Mouse (Mus musculus) limb, embryonic 11.5 days (tissue): ENCODE measurements around the gene Naaladl2. TPM values are rescaled to one million over a fixed set of nuclear protein-coding genes. Genes with fewer than 3 reads are reported as not detected.

Source experiments
- ATAC-seq: fragments of 200-750 bp; cut with Nextera tagmentation; 2 replicates; pipeline ENCODE4 v1.8.0; 2017; ENCODE audit warnings: low read depth; ENCODE audit not compliant: insufficient number of reproducible peaks, low FRiP score, low TSS enrichment
- DNase-seq: peaks from one replicate; pipeline ENCODE4 v3.0.0-alpha.2; 2015; ENCODE audit warnings: low spot score
- H3K27ac ChIP-seq: fragments of 300-500 bp; sonication (generic); replicated peaks from 2 replicates; pipeline ENCODE4 v1.5.1; 2014; ENCODE audit warnings: low read depth, mild to moderate bottlenecking, low read length
- H3K27me3 ChIP-seq: fragments of 300-500 bp; sonication (generic); 2 replicates; pipeline ENCODE4 v1.6.1; 2014; ENCODE audit warnings: mild to moderate bottlenecking, low read length, mixed read lengths; ENCODE audit not compliant: control insufficient read depth, insufficient read depth
- H3K36me3 ChIP-seq: fragments of 300-500 bp; sonication (generic); 2 replicates; pipeline ENCODE4 v1.6.1; 2014; ENCODE audit warnings: mild to moderate bottlenecking, low read length, moderate library complexity, mixed read lengths; ENCODE audit not compliant: control insufficient read depth, insufficient read depth
- H3K4me1 ChIP-seq: fragments of 300-500 bp; sonication (generic); 2 replicates; pipeline ENCODE4 v1.6.1; 2014; ENCODE audit warnings: low read length, mixed read lengths; ENCODE audit not compliant: control insufficient read depth, insufficient read depth
- H3K4me2 ChIP-seq: fragments of 300-500 bp; sonication (generic); 2 replicates; pipeline ENCODE4 v1.6.1; 2014; ENCODE audit warnings: low read depth, mild to moderate bottlenecking, moderate library complexity; ENCODE audit not compliant: severe bottlenecking
- H3K4me3 ChIP-seq: fragments of 300-500 bp; sonication (generic); 2 replicates; pipeline ENCODE4 v1.5.1; 2014; ENCODE audit warnings: low read depth, low read length
- H3K9ac ChIP-seq: fragments of 300-500 bp; sonication (generic); 2 replicates; pipeline ENCODE4 v1.6.1; 2014; ENCODE audit warnings: mild to moderate bottlenecking, low read length
- H3K9me3 ChIP-seq: fragments of 300-500 bp; sonication (generic); 2 replicates; pipeline ENCODE4 v1.6.1; 2016; ENCODE audit warnings: low read length; ENCODE audit not compliant: control insufficient read depth
- WGBS: fragments of 180-500 bp; shearing (Covaris S2); extraction: QIAGEN DNeasy Blood & Tissue Kit; methylation state at CpG from one replicate; pipeline ENCODE4 v1.1.7; 2014; 5-methylcytosine and 5-hydroxymethylcytosine counted together
- polyA plus RNA-seq: library from polyadenylated mRNA; unstranded; fragments of >200 nt; fragmentation: Nextera tagmentation; extraction: Ambion mirVana; gene quantifications from 2 replicates; pipeline ENCODE4 v1.2.1, GENCODE M21; 2014

Gene Naaladl2
- polyA plus RNA-seq, 1 experiment from 2014 or later = 0.43 TPM

- DNase-seq (no peak), ATAC-seq (no peak)
- no peaks in the 10 kb centered on the region for H3K27me3 ChIP-seq
- H3K4me3 ChIP-seq = no peak overlapping the region
- no peak overlapping the region for H3K9ac ChIP-seq
- no peak overlapping the region for H3K27ac ChIP-seq
- H3K4me2 ChIP-seq = no peak overlapping the region
- WGBS = 89% methylated on average over 4 of the region's 4 CpGs
- H3K36me3 ChIP-seq = no peaks in the 10 kb centered on the region
- no peaks in the 10 kb centered on the region for H3K9me3 ChIP-seq
- H3K4me1 ChIP-seq = no peaks in the 10 kb centered on the region
Observed at GRCm38 (mm10) chr3:24705778-24706423, 438.2 kb downstream of the Naaladl2 start.

- DNase-seq = no peak
- no peaks in the 10 kb centered on the region for H3K4me1 ChIP-seq
- no peak overlapping the region for H3K27ac ChIP-seq
- H3K36me3 ChIP-seq = no peaks in the 10 kb centered on the region
- no peak overlapping the region for H3K9ac ChIP-seq
- 84% methylated on average over 2 of the region's 2 CpGs for WGBS
- no peak overlapping the region for H3K4me2 ChIP-seq
- no peaks in the 10 kb centered on the region for H3K9me3 ChIP-seq
- H3K4me3 ChIP-seq = no peak overlapping the region
- no peak for ATAC-seq
- no peaks in the 10 kb centered on the region for H3K27me3 ChIP-seq
Observed at GRCm38 (mm10) chr3:24690162-24690915, 453.7 kb downstream of the Naaladl2 start.

GRCm38 (mm10) chr3:24670500-24670899 is 473.6 kb downstream of the Naaladl2 start:
- 78% methylated on average over 3 of the region's 3 CpGs for WGBS
- no peak overlapping the region for H3K4me2 ChIP-seq
- DNase-seq (no peak), ATAC-seq (no peak)
- H3K27ac ChIP-seq = no peak overlapping the region
- H3K9me3 ChIP-seq = no peaks in the 10 kb centered on the region
- no peaks in the 10 kb centered on the region for H3K36me3 ChIP-seq
- H3K4me1 ChIP-seq = no peaks in the 10 kb centered on the region
- H3K9ac ChIP-seq = no peak overlapping the region
- H3K27me3 ChIP-seq = no peaks in the 10 kb centered on the region
- no peak overlapping the region for H3K4me3 ChIP-seq

- H3K27ac ChIP-seq = no peak overlapping the region
- H3K36me3 ChIP-seq = no peaks in the 10 kb centered on the region
- no peak overlapping the region for H3K4me3 ChIP-seq
- no peak overlapping the region for H3K4me2 ChIP-seq
- no peaks in the 10 kb centered on the region for H3K9me3 ChIP-seq
- DNase-seq (no peak), ATAC-seq (no peak)
- WGBS = 85% methylated on average over 3 of the region's 3 CpGs
- H3K9ac ChIP-seq = no peak overlapping the region
- no peaks in the 10 kb centered on the region for H3K4me1 ChIP-seq
- H3K27me3 ChIP-seq = no peaks in the 10 kb centered on the region
Observed at GRCm38 (mm10) chr3:24668052-24668916, 475.8 kb downstream of the Naaladl2 start.

- DNase-seq (no peak), ATAC-seq (no peak)
- Histone ChIP-seq H3K27ac (no peak overlapping the region), H3K27me3 (no peaks in the 10 kb centered on the region), H3K4me3 (no peak overlapping the region), H3K4me2 (no peak overlapping the region), H3K9me3 (no peaks in the 10 kb centered on the region), H3K4me1 (no peaks in the 10 kb centered on the region), H3K9ac (no peak overlapping the region), H3K36me3 (no peaks in the 10 kb centered on the region)
- WGBS = 75% methylated on average over 1 of the region's 1 CpGs
Observed at GRCm38 (mm10) chr3:24665408-24665807, 478.7 kb downstream of the Naaladl2 start.

GRCm38 (mm10) chr3:24663749-24664148 is 480.3 kb downstream of the Naaladl2 start:
- no peaks in the 10 kb centered on the region for H3K27me3 ChIP-seq
- no peak overlapping the region for H3K9ac ChIP-seq
- H3K9me3 ChIP-seq = no peaks in the 10 kb centered on the region
- no peak for DNase-seq
- H3K36me3 ChIP-seq = no peaks in the 10 kb centered on the region
- no peak overlapping the region for H3K4me3 ChIP-seq
- H3K4me2 ChIP-seq = no peak overlapping the region
- ATAC-seq = no peak
- H3K4me1 ChIP-seq = no peaks in the 10 kb centered on the region
- H3K27ac ChIP-seq = no peak overlapping the region

- no peaks in the 10 kb centered on the region for H3K27me3 ChIP-seq
- 67% methylated on average over 1 of the region's 1 CpGs for WGBS
- H3K9ac ChIP-seq = no peak overlapping the region
- DNase-seq (no peak), ATAC-seq (no peak)
- H3K27ac ChIP-seq = no peak overlapping the region
- H3K4me2 ChIP-seq = no peak overlapping the region
- H3K4me1 ChIP-seq = no peaks in the 10 kb centered on the region
- H3K4me3 ChIP-seq = no peak overlapping the region
- H3K9me3 ChIP-seq = no peaks in the 10 kb centered on the region
- no peaks in the 10 kb centered on the region for H3K36me3 ChIP-seq
Observed at GRCm38 (mm10) chr3:24630032-24630431, 514.0 kb downstream of the Naaladl2 start.

- no peaks in the 10 kb centered on the region for H3K36me3 ChIP-seq
- no peaks in the 10 kb centered on the region for H3K4me1 ChIP-seq
- no peak overlapping the region for H3K4me3 ChIP-seq
- H3K4me2 ChIP-seq = no peak overlapping the region
- peak; percentile 43 for DNase-seq
- H3K9me3 ChIP-seq = no peaks in the 10 kb centered on the region
- no peak for ATAC-seq
- no peak overlapping the region for H3K9ac ChIP-seq
- H3K27me3 ChIP-seq = no peaks in the 10 kb centered on the region
- H3K27ac ChIP-seq = no peak overlapping the region
Observed at GRCm38 (mm10) chr3:24605485-24605884, 538.6 kb downstream of the Naaladl2 start.
